Mouse (Mus musculus) intestine, embryonic 15.5 days (tissue): Measurements from ENCODE around the gene Magel2. TPM values are rescaled to one million over a fixed set of nuclear protein-coding genes. Genes with fewer than 3 reads are reported as not detected.

Source experiments
- polyA plus RNA-seq: library from polyadenylated mRNA; unstranded; fragments of >200 nt; fragmentation: Nextera tagmentation; extraction: Ambion mirVana; gene quantifications from 2 replicates; pipeline ENCODE4 v1.2.1, GENCODE M21; 2015

Gene Magel2
- polyA plus RNA-seq, 1 experiment from 2014 or later: 0.69 TPM

Other genes with a start within 250 kb of the Magel2 start
- 60.7 and 63.5 TPM in 2 replicates for gene Ndn, start 30.4 kb upstream of the Magel2 start, polyA plus RNA-seq
- 4.2 and 4.4 TPM in 2 replicates for gene Mkrn3, start 43.1 kb downstream of the Magel2 start, polyA plus RNA-seq
- gene Peg12, start 87.5 kb downstream of the Magel2 start, polyA plus RNA-seq: 18.1 and 21.4 TPM in 2 replicates